In the genomic region with DNA sequence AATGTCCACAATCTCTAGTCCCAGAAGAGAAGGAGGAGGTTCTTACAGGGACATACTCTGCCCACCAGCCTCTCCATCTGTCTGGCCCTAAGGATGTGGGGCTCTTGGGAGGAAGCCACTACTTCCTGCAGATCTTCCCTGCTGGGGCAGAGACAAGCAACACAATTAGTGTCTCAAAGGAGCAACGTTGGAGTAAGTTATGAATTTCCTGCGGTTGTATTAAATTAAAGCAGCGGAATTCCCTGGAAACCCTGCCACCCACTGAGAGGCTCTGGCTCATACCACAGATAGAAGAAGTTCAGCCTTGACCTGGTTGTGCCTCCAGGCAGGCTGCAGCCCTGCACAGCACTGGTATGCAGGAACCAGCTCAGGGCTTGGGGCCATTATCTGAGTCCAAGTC, we compare ENCODE assay signal across 17 mouse cellular contexts. TPM values are rescaled to one million over a fixed set of nuclear protein-coding genes. Genes with fewer than 3 reads are reported as not detected.
DNase-seq lines count a peak whose midpoint lies in the region; ATAC-seq and TF ChIP-seq lines count a peak whose summit lies in the region.
"Had no signal": no experiment of that assay in that cellular context is flagged by ENCODE, and none has a peak within 500 bp of the region (broad histone marks: within the 10 kb centered on the region; RNA-seq: fewer than 3 reads in every experiment).

No protein-coding gene starts in this region.

- TF ChIP-seq CTCF in kidney, postnatal 0 days (IDR thresholded peaks at IDR 0.05; ENCODE audit: low read depth), result no peak
- TF ChIP-seq CTCF in lung, postnatal 0 days (IDR thresholded peaks at IDR 0.05), result no peak

- H3K4me2 ChIP-seq in kidney, postnatal 0 days (ENCODE audit: low read length), result no peak overlapping the region
- H3K4me2 ChIP-seq in kidney, embryonic 16.5 days (replicated peaks; ENCODE audit: low read depth, low read length), result no peak overlapping the region
- H3K4me2 ChIP-seq in lung, embryonic 16.5 days (ENCODE audit: low read depth, low read length), result no peak overlapping the region
- no peak overlapping the region for H3K4me2 ChIP-seq in lung, postnatal 0 days (replicated peaks; ENCODE audit: low read depth, low read length)

- H3K9ac ChIP-seq in kidney, postnatal 0 days (ENCODE audit: low read depth, low read length), result no peak overlapping the region
- H3K9ac ChIP-seq in kidney, embryonic 16.5 days (replicated peaks; ENCODE audit: low read length), result no peak overlapping the region
- H3K9ac ChIP-seq in lung, embryonic 16.5 days (ENCODE audit: low read length), result no peak overlapping the region
- no peak overlapping the region for H3K9ac ChIP-seq in lung, postnatal 0 days (replicated peaks; ENCODE audit: low read depth)

- TF ChIP-seq EP300 in lung, postnatal 0 days (IDR thresholded peaks at IDR 0.05), result no peak

- WGBS in kidney, postnatal 0 days, result 60% methylated on average over 3 of the region's 3 CpGs
- WGBS in kidney, embryonic 16.5 days, result 67% methylated on average over 3 of the region's 3 CpGs
- WGBS in lung, embryonic 16.5 days, result 39% methylated on average over 3 of the region's 3 CpGs
- WGBS in lung, postnatal 0 days, result 35% methylated on average over 3 of the region's 3 CpGs

- H3K4me3 ChIP-seq in kidney, postnatal 0 days (replicated peaks; ENCODE audit: low read depth, low read length), result no peak overlapping the region
- H3K4me3 ChIP-seq in kidney, embryonic 16.5 days (ENCODE audit: low read length), result no peak overlapping the region
- H3K4me3 ChIP-seq in lung, embryonic 16.5 days (ENCODE audit: low read length), result no peak overlapping the region
- no peak overlapping the region for H3K4me3 ChIP-seq in lung, postnatal 0 days (ENCODE audit: low read depth, low read length)
- H3K4me3 ChIP-seq: forebrain, embryonic 10.5 days; heart, embryonic 10.5 days; limb, embryonic 10.5 days had no signal

- no peaks in the 10 kb centered on the region for H3K27me3 ChIP-seq in kidney, postnatal 0 days (ENCODE audit: insufficient read depth, low read length)
- H3K27me3 ChIP-seq in kidney, embryonic 16.5 days (ENCODE audit: insufficient read depth, low read length), result no peaks in the 10 kb centered on the region
- no peaks in the 10 kb centered on the region for H3K27me3 ChIP-seq in lung, embryonic 16.5 days (ENCODE audit: control insufficient read depth, insufficient read depth, low read depth, low read length)
- H3K27me3 ChIP-seq in lung, postnatal 0 days (replicated peaks; ENCODE audit: insufficient read depth, low read length), result no peaks in the 10 kb centered on the region

- H3K36me3 ChIP-seq in kidney, postnatal 0 days (ENCODE audit: insufficient read depth, low read length), result no peaks in the 10 kb centered on the region
- no peaks in the 10 kb centered on the region for H3K36me3 ChIP-seq in kidney, embryonic 16.5 days (ENCODE audit: insufficient read depth, low read length)
- H3K36me3 ChIP-seq in lung, embryonic 16.5 days (ENCODE audit: control insufficient read depth, insufficient read depth, low read length), result no peaks in the 10 kb centered on the region
- no peaks in the 10 kb centered on the region for H3K36me3 ChIP-seq in lung, postnatal 0 days (ENCODE audit: insufficient read depth, low read length)
- H3K36me3 ChIP-seq: forebrain, embryonic 10.5 days; heart, embryonic 10.5 days; limb, embryonic 10.5 days had no signal

- peak; percentile 44 for DNase-seq in kidney, postnatal 0 days (ENCODE audit: low spot score)
- DNase-seq in lung, postnatal 0 days (ENCODE audit: low spot score), result no peak
- peak; percentile 55 for DNase-seq in R1 (ENCODE audit: low read depth, low spot score)
- no peak for DNase-seq in right cerebral cortex, postnatal 4 days
- no peak for DNase-seq in layer of hippocampus, postnatal 25 days (ENCODE audit: extremely low spot score in 1 of 2, low spot score in 1 of 2)
- DNase-seq: cerebellum, adult 11-12 months; gastrocnemius, postnatal 36 days; heart, postnatal 14 days; layer of hippocampus, postnatal 36 days had no signal

- ATAC-seq in kidney, postnatal 0 days (replicated peaks; ENCODE audit: low FRiP score, low read depth), result no peak
- no peak for ATAC-seq in kidney, embryonic 16.5 days (ENCODE audit: low FRiP score, low TSS enrichment)
- peak; percentile 65 for ATAC-seq in lung, embryonic 16.5 days (ENCODE audit: low read depth)
- no peak; the same call in 1 of the 2 replicates for ATAC-seq in lung, postnatal 0 days
- ATAC-seq in hematopoietic stem cell, adult 5-6 weeks (replicated peaks in 1 of 2; ENCODE audit: insufficient read depth in 1 of 2, low FRiP score in 2 of 2, low TSS enrichment in 1 of 2, low read depth in 1 of 2, poor library complexity in 2 of 2, severe bottlenecking in 2 of 2), result peak; percentile 27 to 60; a peak in 1 of 4 replicates
- ATAC-seq: hindbrain, embryonic 16.5 days had no signal

- no peaks in the 10 kb centered on the region for H3K9me3 ChIP-seq in kidney, postnatal 0 days (replicated peaks; ENCODE audit: low read length)
- H3K9me3 ChIP-seq in kidney, embryonic 16.5 days (ENCODE audit: low read length), result no peaks in the 10 kb centered on the region
- H3K9me3 ChIP-seq in lung, embryonic 16.5 days (ENCODE audit: control insufficient read depth, low read length), result no peaks in the 10 kb centered on the region
- no peaks in the 10 kb centered on the region for H3K9me3 ChIP-seq in lung, postnatal 0 days (ENCODE audit: low read length)
- H3K9me3 ChIP-seq: forebrain, embryonic 10.5 days; heart, embryonic 10.5 days; limb, embryonic 10.5 days had no signal

- H3K4me1 ChIP-seq in kidney, postnatal 0 days (replicated peaks; ENCODE audit: insufficient read depth, low read length), result no peaks in the 10 kb centered on the region
- 0 out of 2 replicates have a peak, but pooled peaks cover 10% of the 10 kb centered on the region for H3K4me1 ChIP-seq in kidney, embryonic 16.5 days (ENCODE audit: insufficient read depth, low read length)
- H3K4me1 ChIP-seq in lung, embryonic 16.5 days (replicated peaks; ENCODE audit: control insufficient read depth, insufficient read depth, low read length), result peaks cover 15% of the 10 kb centered on the region
- H3K4me1 ChIP-seq in lung, postnatal 0 days (ENCODE audit: insufficient read depth, low read depth, low read length), result no peaks in the 10 kb centered on the region; the same call in 1 of the 2 replicates

- no peak overlapping the region for H3K27ac ChIP-seq in kidney, postnatal 0 days
- no peak overlapping the region for H3K27ac ChIP-seq in kidney, embryonic 16.5 days (ENCODE audit: low read length)
- H3K27ac ChIP-seq in lung, embryonic 16.5 days (ENCODE audit: low read length), result 0 out of 2 replicates have a peak overlapping the region, but pooled peaks have one; percentile 33
- H3K27ac ChIP-seq in lung, postnatal 0 days (ENCODE audit: low read length), result no peak overlapping the region
- H3K27ac ChIP-seq: forebrain, embryonic 10.5 days; heart, embryonic 10.5 days; limb, embryonic 10.5 days; macrophage had no signal

RNA-seq across cellular contexts. Expression of gene Iqsec1, which starts 47.2 kb away (rescaled TPM):
- 12.3 and 14.0 TPM in 2 replicates for polyA plus RNA-seq in kidney, postnatal 0 days (2015; fragmentation: Nextera tagmentation; extraction: Ambion mirVana)
- polyA plus RNA-seq in kidney, embryonic 16.5 days (2015; fragmentation: Nextera tagmentation; extraction: Ambion mirVana), result 10.5 and 10.9 TPM in 2 replicates
- polyA plus RNA-seq in lung, embryonic 16.5 days (2015; fragmentation: Nextera tagmentation; extraction: Ambion mirVana), result 11.7 and 11.9 TPM in 2 replicates
- polyA plus RNA-seq in lung, postnatal 0 days (2015; fragmentation: Nextera tagmentation; extraction: Ambion mirVana), result 18.6 and 22.4 TPM in 2 replicates
- 15.4 and 18.2 TPM in 2 replicates for total RNA-seq in hematopoietic stem cell, adult 5-6 weeks (2017)
- 100 to 1,000 TPM; 245 to 258 TPM for total RNA-seq in layer of hippocampus, postnatal 25 days (2021)

Comparison
In these comparisons a context has a peak if more than half of its experiments do, and no peak if none do; other contexts are left out.
1. ATAC-seq: peak in lung, embryonic 16.5 days (single experiment) and hematopoietic stem cell, adult 5-6 weeks (2 of 2); none in kidney, postnatal 0 days (single experiment), kidney, embryonic 16.5 days (single experiment) and lung, postnatal 0 days (single experiment).
2. DNase-seq: peak in kidney, postnatal 0 days (single experiment) and R1 (single experiment); none in lung, postnatal 0 days (single experiment), right cerebral cortex, postnatal 4 days (single experiment) and layer of hippocampus, postnatal 25 days (0 of 2).